Mouse (Mus musculus): ENCODE data around the gene Trabd2b.

DNA sequence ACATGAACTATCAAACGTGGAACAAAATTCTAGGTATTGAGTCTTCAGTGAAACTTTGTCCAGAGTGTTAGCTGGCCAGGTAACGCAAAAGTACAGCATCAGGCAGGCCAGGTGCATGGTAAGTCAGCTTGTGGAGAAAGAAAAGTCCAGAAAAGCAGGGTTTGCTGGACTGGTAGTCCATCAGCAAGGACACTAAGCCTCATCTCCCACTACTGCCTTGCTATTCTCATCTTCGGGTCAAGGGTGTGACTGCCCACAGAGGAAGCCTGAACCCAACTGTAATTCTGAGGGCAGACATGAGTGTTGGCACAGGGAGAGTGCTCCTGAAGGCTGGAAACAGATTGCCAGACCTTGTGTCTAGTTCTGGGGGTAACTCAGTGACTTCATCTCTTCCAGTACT lies 111.5 kb downstream of the Trabd2b start:
- no peak for TF ChIP-seq CTCF (IDR thresholded peaks at IDR 0.05; ENCODE audit: low read depth, low read length)
- TF ChIP-seq GATA1 (IDR thresholded peaks at IDR 0.05; ENCODE audit: borderline replicate concordance, low read length) = no peak
- no peak for TF ChIP-seq TAL1 (conservative IDR thresholded peaks at IDR 0.05; ENCODE audit: low read depth, low read length)
- no peak for TF ChIP-seq POLR2AphosphoS5 (IDR thresholded peaks at IDR 0.05; ENCODE audit: insufficient replicate concordance, low read depth, low read length)

Measured in G1E (cell line).